Mouse (Mus musculus): ENCODE data around the gene Havcr2. TPM values are rescaled to one million over a fixed set of nuclear protein-coding genes. Genes with fewer than 3 reads are reported as not detected.
"Not testable (repeated sequence)": the region's sequence is repeated elsewhere in the genome, so short reads cannot be mapped to it uniquely, and the experiment has no call there.

Gene Havcr2
- 10 to 100 TPM in 1 of 4 experiments, 1 to 10 TPM in 3; 3.0 to 12.0 (median 6.1) TPM for total RNA-seq (2022)

GRCm38 (mm10) chr11:46454453-46455045 lies at the start of gene Havcr2:
Gene Havcr2, plus strand, starts transcription at chr11:46454935.
- DNase-seq (ENCODE audit: low spot score in 2 of 2): no peak

- no peak for DNase-seq (ENCODE audit: low spot score in 2 of 2)
Measured at GRCm38 (mm10) chr11:46404986-46405385, 49.7 kb upstream of the Havcr2 start.

GRCm38 (mm10) chr11:46406721-46407120 lies 48.0 kb upstream of the Havcr2 start:
- DNase-seq (ENCODE audit: low spot score in 2 of 2): no peak

DNA sequence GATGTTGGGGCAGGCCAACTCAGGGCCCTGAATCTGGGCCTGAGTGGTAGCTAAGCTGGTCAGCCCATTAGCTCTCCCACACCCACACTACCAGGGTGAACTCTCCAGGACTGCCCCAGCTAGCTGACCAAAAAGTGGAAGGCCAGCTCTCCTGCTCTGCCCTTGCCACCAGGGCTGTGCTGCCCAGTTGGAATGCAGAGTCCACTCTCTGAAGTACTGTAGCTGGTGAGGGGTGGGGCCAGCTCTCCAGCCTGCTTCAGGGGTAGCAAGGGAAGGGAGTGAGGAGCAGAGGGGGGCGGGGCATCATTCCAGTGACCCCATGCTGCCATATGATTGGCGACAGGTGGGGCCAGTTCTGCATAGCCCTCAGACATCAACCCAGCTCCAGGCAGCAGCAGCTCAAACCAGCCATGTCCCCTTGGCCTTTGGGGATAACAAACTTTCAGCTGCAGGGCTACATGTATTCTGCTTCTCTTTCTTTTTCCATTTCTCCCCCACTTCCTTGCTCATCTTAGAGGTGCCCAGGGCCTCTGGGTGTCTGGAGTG lies 44.6 kb upstream of the Havcr2 start:
- DNase-seq (ENCODE audit: low spot score in 2 of 2): no peak

- DNase-seq (ENCODE audit: low spot score in 2 of 2): no peak
Measured at GRCm38 (mm10) chr11:46418438-46418837, 36.3 kb upstream of the Havcr2 start.

GRCm38 (mm10) chr11:46418860-46419259 lies 35.9 kb upstream of the Havcr2 start:
- DNase-seq (ENCODE audit: low spot score in 2 of 2): no peak

- DNase-seq (ENCODE audit: low spot score in 2 of 2): no peak
Measured at GRCm38 (mm10) chr11:46421086-46421888, 33.4 kb upstream of the Havcr2 start.

GRCm38 (mm10) chr11:46428131-46428530 lies 26.6 kb upstream of the Havcr2 start:
- not testable (repeated sequence) for DNase-seq (ENCODE audit: low spot score in 2 of 2)

DNA sequence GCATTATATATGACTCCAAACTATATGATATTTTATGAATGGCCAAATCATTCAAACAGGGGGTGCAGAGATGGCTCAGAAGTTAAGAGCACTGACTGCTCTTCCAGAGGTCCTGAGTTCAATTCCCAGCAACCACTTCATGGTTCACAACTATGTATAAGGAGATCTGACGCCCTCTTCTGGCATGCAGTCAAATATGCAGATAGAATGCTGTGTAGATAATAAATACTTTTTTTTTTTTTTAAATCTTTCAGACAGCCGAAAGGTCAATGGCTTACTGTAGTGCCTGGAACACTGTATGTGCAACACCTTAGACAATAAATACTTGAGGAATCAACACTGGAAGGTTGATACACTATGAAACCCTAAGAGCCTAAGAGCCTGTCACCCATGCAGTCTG lies 24.6 kb upstream of the Havcr2 start:
- no peak for DNase-seq (ENCODE audit: low spot score in 2 of 2)

- DNase-seq (ENCODE audit: low spot score in 2 of 2): peak; percentile 43 to 87
Measured at GRCm38 (mm10) chr11:46431129-46431528, 23.6 kb upstream of the Havcr2 start.

GRCm38 (mm10) chr11:46435363-46435762 lies 19.4 kb upstream of the Havcr2 start:
- DNase-seq (ENCODE audit: low spot score in 2 of 2): no peak

DNA sequence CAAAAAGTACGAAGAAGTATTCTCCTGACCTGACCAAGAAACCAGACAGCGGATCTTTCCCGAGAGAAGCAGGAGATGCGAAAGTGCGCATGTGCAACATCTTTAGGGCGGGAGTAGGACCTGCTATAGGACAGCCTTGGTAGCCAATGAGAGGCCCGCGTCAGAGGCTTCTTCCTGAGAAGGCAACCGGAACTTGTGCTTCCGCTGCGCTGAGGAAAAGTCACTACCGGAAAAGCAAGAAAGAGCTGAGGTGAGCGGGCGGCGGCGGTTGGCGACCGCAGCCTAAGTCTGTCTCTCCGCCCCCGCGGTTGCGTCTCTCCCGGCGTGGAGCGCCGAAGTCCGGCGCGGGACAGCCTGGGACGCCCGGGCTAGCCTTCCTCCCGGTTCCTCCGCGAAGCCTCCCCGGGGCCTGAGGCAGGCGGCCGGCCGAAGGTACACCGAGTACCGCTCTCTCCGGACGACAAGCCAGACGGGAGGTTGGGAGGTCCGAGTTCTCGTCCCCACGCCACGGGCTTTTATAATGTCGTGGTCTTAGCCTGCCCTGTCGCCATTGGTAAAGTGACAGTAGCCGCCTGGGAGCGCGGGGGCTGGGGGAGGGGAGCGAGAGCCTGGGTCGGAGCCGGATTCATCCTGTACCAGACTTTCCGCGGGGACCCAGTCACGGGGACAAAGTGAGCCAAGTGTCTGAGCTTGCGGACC lies 17.8 kb upstream of the Havcr2 start, which contains the start of gene Med7:
TSS of gene Med7 (plus strand) at position 166 of the 699 bp plus-strand sequence.
- DNase-seq (ENCODE audit: low spot score in 2 of 2): peak; percentile 79 to 95

DNA sequence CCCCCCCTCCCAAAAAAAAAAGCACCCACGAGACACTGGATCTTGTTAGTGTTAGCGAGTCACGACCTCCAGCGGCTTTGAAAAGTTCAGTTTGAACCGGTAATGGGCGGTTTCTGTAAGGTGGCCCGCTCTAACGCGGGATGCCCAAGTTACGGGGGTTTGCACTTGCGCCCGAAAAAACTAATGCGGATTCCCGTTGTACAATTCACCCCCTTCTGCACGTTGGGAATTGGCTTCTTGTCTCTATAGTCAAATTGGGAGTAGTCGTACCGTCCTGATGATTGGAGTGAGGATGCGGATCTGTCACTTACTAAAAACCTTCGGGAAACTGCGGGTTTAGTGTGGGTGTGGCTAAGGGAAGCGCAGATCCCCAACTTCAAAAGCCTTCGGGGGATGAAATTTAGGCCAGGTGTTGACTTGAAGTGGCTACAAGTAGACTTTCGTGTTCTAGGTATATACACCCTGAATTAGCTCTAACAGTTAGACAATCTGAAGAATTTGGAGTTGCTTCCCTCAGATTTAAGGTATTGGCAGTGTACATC lies 17.2 kb upstream of the Havcr2 start:
- peak in 1 of 2 experiments; percentile 7 for DNase-seq (ENCODE audit: low spot score in 2 of 2)

GRCm38 (mm10) chr11:46439005-46439543 lies 15.7 kb upstream of the Havcr2 start:
- DNase-seq (ENCODE audit: low spot score in 2 of 2): no peak

- no peak for DNase-seq (ENCODE audit: low spot score in 2 of 2)
Measured at GRCm38 (mm10) chr11:46441774-46442173, 13.0 kb upstream of the Havcr2 start.

GRCm38 (mm10) chr11:46443152-46443551 lies 11.6 kb upstream of the Havcr2 start:
- DNase-seq (ENCODE audit: low spot score in 2 of 2): no peak

- DNase-seq (ENCODE audit: low spot score in 2 of 2): no peak
Measured at GRCm38 (mm10) chr11:46443979-46444378, 10.8 kb upstream of the Havcr2 start.

GRCm38 (mm10) chr11:46446150-46446549 lies 8.6 kb upstream of the Havcr2 start:
- DNase-seq (ENCODE audit: low spot score in 2 of 2): no peak

- no peak for DNase-seq (ENCODE audit: low spot score in 2 of 2)
Measured at GRCm38 (mm10) chr11:46447644-46448484, 6.9 kb upstream of the Havcr2 start.

GRCm38 (mm10) chr11:46449461-46450080 lies 5.2 kb upstream of the Havcr2 start:
- DNase-seq (ENCODE audit: low spot score in 2 of 2): no peak

Measured in left cerebral cortex, adult 8-10 months (tissue).